Mouse (Mus musculus): ENCODE measurements around the gene Cped1.

DNA sequence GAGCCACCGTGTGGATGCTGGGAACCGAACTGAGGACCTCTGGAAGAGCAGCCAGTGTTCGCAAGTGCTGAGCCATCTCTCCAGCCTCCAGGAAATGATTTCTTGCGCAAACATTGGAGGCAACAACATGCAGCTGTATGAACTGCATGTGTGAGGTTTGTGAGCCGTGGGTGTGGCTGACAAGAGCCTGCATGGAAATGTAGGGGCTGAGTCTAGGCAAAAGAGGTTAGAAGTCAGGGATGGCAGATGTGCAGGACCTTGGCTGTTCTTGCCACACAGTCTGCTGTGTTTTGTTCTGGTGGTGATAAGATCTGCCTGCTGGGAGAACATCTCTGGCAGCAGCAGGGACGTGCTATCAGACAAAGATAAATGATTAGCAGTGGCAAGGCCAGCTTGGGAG lies 49.7 kb downstream of the Cped1 start:
- TF ChIP-seq CTCF (IDR thresholded peaks at IDR 0.05; ENCODE audit: low read depth): no peak
- no peak for TF ChIP-seq EP300 (IDR thresholded peaks at IDR 0.05; ENCODE audit: low read depth)
